Mouse (Mus musculus) embryonic facial prominence, embryonic 14.5 days (tissue): Measurements from ENCODE around the gene Hddc2. TPM values are rescaled to one million over a fixed set of nuclear protein-coding genes. Genes with fewer than 3 reads are reported as not detected.

ENCODE experiments used
- polyA plus RNA-seq: library from polyadenylated mRNA; unstranded; fragments of >200 nt; fragmentation: Nextera tagmentation; extraction: Ambion mirVana; gene quantifications from 2 replicates; pipeline ENCODE4 v1.2.1, GENCODE M21; 2014

Hddc2 gene
- polyA plus RNA-seq, 1 experiment from 2014 or later: 60.2 TPM

Other genes with a start within 250 kb of the Hddc2 start
- 36.3 and 41.4 TPM in 2 replicates for gene Tpd52l1, start 132.6 kb downstream of the Hddc2 start, polyA plus RNA-seq